Mouse (Mus musculus): ENCODE data around the gene Apoa2. TPM values are rescaled to one million over a fixed set of nuclear protein-coding genes. Genes with fewer than 3 reads are reported as not detected.

The Apoa2 gene
- polyA plus RNA-seq, 1 experiment from 2014 or later, result 4.4 TPM

DNA sequence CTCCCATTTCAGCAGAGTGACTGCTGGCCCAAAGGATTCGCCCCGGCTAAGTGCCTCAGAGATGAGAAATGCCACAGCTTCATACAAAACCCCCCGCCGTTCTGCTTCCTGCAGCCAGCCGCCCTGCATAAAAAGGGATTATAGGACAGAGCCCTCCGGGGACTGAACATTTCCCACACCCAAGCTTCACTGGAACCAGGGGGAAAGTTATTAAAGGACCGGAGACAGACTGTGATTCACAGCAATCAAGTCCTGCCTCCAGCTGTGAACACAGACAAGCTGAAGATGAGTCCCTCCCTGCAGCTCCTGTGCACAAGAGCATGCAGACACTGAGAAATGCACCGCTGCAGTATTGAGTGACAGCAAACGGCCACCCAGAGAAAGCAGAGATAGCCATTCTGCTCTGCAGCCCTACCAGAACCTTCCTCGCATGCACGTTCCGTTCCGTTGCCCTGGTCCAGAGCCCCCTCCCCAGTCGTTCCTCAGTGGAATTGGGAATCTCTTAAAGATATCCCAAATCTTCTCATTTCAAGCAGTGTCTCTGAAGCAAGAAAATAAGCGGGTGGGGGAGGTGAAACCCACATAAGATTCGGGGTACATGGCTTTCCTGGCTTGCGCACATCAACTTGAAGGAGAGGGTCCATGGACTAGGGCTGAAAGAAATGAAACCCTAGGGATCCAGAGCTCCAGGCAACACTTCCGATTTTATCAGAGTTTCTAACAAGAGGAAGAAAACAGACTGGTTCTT, 31.6 kb upstream of the Apoa2 start:
- peak overlapping the region; percentile 63 for H3K4me3 ChIP-seq
- 0 out of 2 replicates have a peak, but pooled peaks have one; percentile 10 for ATAC-seq (ENCODE audit: low FRiP score)
- no peaks in the 10 kb centered on the region for H3K9me3 ChIP-seq
- peak overlapping the region; percentile 54 for H3K4me2 ChIP-seq
- WGBS, result 3% methylated on average over 18 of the region's 18 CpGs
- H3K4me1 ChIP-seq (replicated peaks), result peaks cover 55% of the 10 kb centered on the region
- H3K27ac ChIP-seq, result peak overlapping the region; percentile 72
- peak overlapping the region; percentile 31 for H3K9ac ChIP-seq
- H3K27me3 ChIP-seq, result peaks cover 65% of the 10 kb centered on the region
- no peaks in the 10 kb centered on the region for H3K36me3 ChIP-seq

DNA sequence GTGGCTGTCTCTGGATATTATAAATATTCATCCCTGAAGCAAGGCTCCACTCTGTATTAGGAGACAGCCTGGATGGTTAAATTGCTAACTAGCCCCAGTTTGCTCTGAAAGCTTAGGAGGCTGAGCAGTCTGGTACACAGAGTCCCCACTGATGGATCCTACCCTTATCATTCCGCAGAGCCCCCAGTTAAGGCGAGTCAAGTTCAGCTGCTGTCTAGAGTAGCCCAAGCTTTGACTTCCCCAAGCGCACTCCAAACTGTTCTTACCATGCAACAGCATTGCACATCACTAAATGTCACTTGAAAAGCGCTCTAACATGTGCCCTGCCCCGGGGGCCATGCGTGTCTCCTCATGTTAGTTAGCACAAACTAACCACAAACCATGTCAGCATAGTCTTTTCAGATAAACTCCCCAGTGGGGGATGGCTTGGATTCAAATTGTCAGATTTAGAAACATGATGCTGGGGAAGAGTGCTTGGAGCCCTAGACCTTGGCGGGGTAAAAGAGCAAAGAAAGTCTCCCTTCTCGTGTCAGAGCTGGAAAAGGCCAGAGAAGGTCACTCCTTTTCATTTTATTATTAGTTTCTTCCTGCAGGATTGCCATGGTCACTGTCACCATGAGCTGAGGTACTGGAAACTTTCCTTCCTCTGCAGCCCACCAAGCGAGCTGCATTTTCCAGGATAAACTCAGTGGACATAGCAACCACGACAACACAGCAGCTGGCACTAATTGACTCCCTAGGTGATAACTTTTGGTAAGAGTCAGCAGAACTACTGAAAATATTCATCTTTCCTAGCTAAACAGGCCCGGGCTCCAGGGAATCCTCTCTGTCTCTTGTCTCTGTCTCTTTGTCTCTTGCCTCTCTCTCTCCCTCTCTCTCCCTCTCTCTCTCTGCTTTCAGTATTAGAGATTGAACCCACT, 30.7 kb upstream of the Apoa2 start:
- H3K27ac ChIP-seq, result peak overlapping the region; percentile 72
- 24% methylated on average over 11 of the region's 11 CpGs for whole genome bisulfite sequencing

GRCm38 (mm10) chr1:171195046-171195822, 29.6 kb upstream of the Apoa2 start:
- H3K36me3 ChIP-seq, result no peaks in the 10 kb centered on the region
- peak overlapping the region; percentile 77 for H3K9ac ChIP-seq
- ATAC-seq (ENCODE audit: low FRiP score), result peak; percentile 5; the same call in 1 of the 2 replicates
- WGBS, result 4% methylated on average over 20 of the region's 20 CpGs
- peaks cover 77% of the 10 kb centered on the region for H3K27me3 ChIP-seq
- no peaks in the 10 kb centered on the region for H3K9me3 ChIP-seq
- H3K4me1 ChIP-seq (replicated peaks), result peaks cover 39% of the 10 kb centered on the region
- H3K4me2 ChIP-seq, result peak overlapping the region; percentile 98
- peak overlapping the region; percentile 63 for H3K4me3 ChIP-seq
- H3K27ac ChIP-seq, result no peak overlapping the region

More for the DNA sequence above, 30.7 kb upstream of the Apoa2 start:
- H3K27me3 ChIP-seq, result peaks cover 72% of the 10 kb centered on the region
- H3K4me2 ChIP-seq, result peak overlapping the region; percentile 54
- peaks cover 47% of the 10 kb centered on the region for H3K4me1 ChIP-seq (replicated peaks)
- H3K9me3 ChIP-seq, result no peaks in the 10 kb centered on the region
- ATAC-seq (ENCODE audit: low FRiP score), result 0 out of 2 replicates have a peak, but pooled peaks have one; percentile 7
- peak overlapping the region; percentile 63 for H3K4me3 ChIP-seq
- no peaks in the 10 kb centered on the region for H3K36me3 ChIP-seq
- no peak overlapping the region for H3K9ac ChIP-seq

- peak within 1 kb of the TSS; percentile 77 for H3K9ac ChIP-seq
- H3K9me3 ChIP-seq, result no peaks in the 10 kb centered on the region
- H3K4me1 ChIP-seq (replicated peaks), result peaks cover 39% of the 10 kb centered on the region
- no peaks in the 10 kb centered on the region for H3K36me3 ChIP-seq
- H3K4me3 ChIP-seq, result peak within 1 kb of the TSS; percentile 63
- peaks cover 74% of the 10 kb centered on the region for H3K27me3 ChIP-seq
- peak within 1 kb of the TSS; percentile 98 for H3K4me2 ChIP-seq
- H3K27ac ChIP-seq, result no peak within 1 kb of the TSS
- ATAC-seq (ENCODE audit: low FRiP score), result peak; percentile 72
- WGBS, result under 1% methylated on average over 33 of the region's 33 CpGs
Observed at GRCm38 (mm10) chr1:171195887-171196397, 28.9 kb upstream of the Apoa2 start, which contains the start of gene Pcp4l1. Pcp4l1 (minus strand) TSS chr1:171196268.

DNA sequence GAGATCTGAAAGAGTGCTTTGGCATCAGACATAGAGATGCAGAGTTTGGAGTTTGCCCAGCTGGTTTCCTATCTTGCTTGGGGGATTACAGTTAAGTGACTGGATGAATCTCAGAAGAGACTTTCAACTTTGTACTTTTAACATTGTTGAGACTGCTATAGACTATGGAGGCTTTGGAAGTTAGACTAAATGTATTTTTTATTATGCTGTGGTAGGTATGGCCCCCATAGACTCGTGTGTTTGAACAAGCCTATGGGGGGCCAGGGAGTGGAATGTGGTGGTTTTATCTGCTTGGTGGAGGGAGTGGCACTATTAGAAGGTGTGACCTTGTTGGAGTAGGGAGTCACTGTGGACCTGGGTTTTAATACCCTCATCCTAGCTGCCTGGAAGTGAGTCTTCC, 25.3 kb upstream of the Apoa2 start:
- no peak overlapping the region for H3K9ac ChIP-seq
- 56% methylated on average over 1 of the region's 1 CpGs for WGBS
- no peak overlapping the region for H3K4me2 ChIP-seq
- H3K9me3 ChIP-seq, result no peaks in the 10 kb centered on the region
- no peak for ATAC-seq (ENCODE audit: low FRiP score)
- H3K4me3 ChIP-seq, result no peak overlapping the region
- peaks cover 46% of the 10 kb centered on the region for H3K27me3 ChIP-seq
- H3K36me3 ChIP-seq, result no peaks in the 10 kb centered on the region
- H3K4me1 ChIP-seq (replicated peaks), result peaks cover 17% of the 10 kb centered on the region
- no peak overlapping the region for H3K27ac ChIP-seq

DNA sequence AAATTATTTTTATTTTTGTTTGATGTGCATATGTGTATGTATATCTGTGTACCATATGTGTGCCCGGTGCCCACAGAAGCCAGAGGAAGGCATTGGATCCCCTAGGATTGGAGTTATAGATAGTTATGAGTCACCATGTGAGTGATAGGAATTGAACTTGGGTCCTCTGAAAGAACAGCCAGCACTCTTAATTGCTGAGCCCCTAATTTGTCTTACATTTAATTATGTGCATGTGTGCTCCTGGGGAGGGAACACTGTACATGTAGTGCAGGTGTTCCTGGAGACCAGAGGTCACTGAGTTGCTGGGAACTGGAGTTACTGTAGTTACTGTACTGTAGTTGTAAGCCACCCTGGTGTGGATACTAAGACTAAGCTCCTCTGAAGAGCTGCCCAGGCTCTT, 24.1 kb upstream of the Apoa2 start:
- ATAC-seq (ENCODE audit: low FRiP score), result no peak
- Histone ChIP-seq H3K27ac (no peak overlapping the region), H3K4me1 (replicated peaks) (peaks cover 5% of the 10 kb centered on the region), H3K9me3 (no peaks in the 10 kb centered on the region), H3K4me3 (no peak overlapping the region), H3K36me3 (no peaks in the 10 kb centered on the region), H3K27me3 (peaks cover 34% of the 10 kb centered on the region), H3K4me2 (no peak overlapping the region), H3K9ac (no peak overlapping the region)
- 88% methylated on average over 1 of the region's 1 CpGs for WGBS

GRCm38 (mm10) chr1:171203471-171204248, 21.2 kb upstream of the Apoa2 start:
- H3K9ac ChIP-seq, result no peak overlapping the region

DNA sequence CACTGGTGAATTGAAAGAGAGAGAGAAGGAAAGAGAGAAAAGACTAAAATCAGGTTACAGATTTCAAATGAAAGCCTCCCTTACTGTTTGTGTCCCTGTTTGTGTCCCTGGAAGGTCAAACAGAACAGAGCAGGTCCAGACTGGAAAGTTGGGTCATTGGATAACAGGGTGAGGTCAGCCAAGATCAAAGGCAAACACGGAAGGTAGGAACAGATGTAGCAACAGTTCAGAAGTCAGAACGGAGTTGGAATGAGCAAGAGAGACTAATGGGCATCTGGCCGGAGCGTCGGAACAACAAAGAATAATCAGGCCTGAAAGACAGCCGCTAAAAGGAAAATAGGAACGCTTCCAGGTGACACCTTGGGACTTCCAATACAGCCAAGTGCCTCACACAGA, 20.6 kb upstream of the Apoa2 start:
- Histone ChIP-seq H3K4me3 (no peak overlapping the region), H3K9me3 (no peaks in the 10 kb centered on the region), H3K36me3 (no peaks in the 10 kb centered on the region), H3K27me3 (0 out of 2 replicates have a peak, but pooled peaks cover 5% of the 10 kb centered on the region), H3K4me1 (replicated peaks) (peaks cover 10% of the 10 kb centered on the region; the same call in 1 of the 2 replicates), H3K9ac (no peak overlapping the region), H3K27ac (no peak overlapping the region), H3K4me2 (no peak overlapping the region)
- 68% methylated on average over 7 of the region's 7 CpGs for WGBS
- ATAC-seq (ENCODE audit: low FRiP score), result no peak

More at GRCm38 (mm10) chr1:171203471-171204248, 21.2 kb upstream of the Apoa2 start:
- Histone ChIP-seq H3K4me1 (replicated peaks) (peaks cover 10% of the 10 kb centered on the region; the same call in 1 of the 2 replicates), H3K36me3 (no peaks in the 10 kb centered on the region), H3K9me3 (no peaks in the 10 kb centered on the region), H3K27ac (no peak overlapping the region), H3K27me3 (peaks cover 8% of the 10 kb centered on the region; the same call in 1 of the 2 replicates), H3K4me3 (no peak overlapping the region), H3K4me2 (no peak overlapping the region)
- WGBS, result 62% methylated on average over 10 of the region's 11 CpGs
- ATAC-seq (ENCODE audit: low FRiP score), result no peak

DNA sequence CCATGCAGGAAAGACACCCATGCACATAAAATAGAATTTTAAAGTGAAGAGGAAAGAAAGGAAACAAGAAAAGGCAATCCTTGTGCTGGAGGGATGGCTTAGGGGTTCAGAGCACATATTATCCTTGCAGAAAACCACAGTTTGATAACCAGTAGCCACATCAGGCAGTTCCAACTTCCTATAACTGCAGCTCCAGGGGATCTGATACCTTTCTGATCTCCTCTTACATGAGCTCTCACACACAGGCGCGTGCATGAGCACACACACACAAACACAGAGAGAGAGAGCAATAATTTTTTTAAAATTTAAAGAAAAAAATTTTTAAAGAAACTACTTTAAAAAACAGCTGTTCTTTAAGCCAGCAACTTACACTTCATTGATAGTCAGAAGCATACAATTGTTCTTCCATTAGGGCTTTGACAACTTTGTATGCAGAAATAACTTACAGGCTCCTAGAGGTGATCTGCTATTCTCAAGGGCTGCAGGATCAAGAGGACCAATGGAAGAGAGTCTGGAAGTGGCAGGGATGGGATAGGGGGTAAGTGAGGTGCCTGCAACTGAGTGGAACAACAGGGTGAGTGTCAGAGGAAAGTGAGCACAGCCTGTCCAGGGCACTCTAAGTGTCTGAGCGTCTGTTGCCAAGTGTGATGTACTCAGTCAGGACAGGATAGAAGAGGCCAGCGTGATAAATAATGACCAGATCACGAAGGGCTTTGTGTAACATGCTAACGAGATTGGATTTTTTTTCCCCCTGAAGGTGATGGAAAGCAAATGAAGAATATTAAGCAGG, 19.0 kb upstream of the Apoa2 start:
- no peaks in the 10 kb centered on the region for H3K9me3 ChIP-seq
- H3K4me3 ChIP-seq, result no peak overlapping the region
- no peak overlapping the region for H3K4me2 ChIP-seq
- H3K27ac ChIP-seq, result no peak overlapping the region
- H3K36me3 ChIP-seq, result no peaks in the 10 kb centered on the region
- ATAC-seq (ENCODE audit: low FRiP score), result no peak
- peaks cover 10% of the 10 kb centered on the region; the same call in 1 of the 2 replicates for H3K4me1 ChIP-seq (replicated peaks)
- 56% methylated on average over 6 of the region's 6 CpGs for WGBS
- no peaks in the 10 kb centered on the region for H3K27me3 ChIP-seq
- H3K9ac ChIP-seq, result no peak overlapping the region

DNA sequence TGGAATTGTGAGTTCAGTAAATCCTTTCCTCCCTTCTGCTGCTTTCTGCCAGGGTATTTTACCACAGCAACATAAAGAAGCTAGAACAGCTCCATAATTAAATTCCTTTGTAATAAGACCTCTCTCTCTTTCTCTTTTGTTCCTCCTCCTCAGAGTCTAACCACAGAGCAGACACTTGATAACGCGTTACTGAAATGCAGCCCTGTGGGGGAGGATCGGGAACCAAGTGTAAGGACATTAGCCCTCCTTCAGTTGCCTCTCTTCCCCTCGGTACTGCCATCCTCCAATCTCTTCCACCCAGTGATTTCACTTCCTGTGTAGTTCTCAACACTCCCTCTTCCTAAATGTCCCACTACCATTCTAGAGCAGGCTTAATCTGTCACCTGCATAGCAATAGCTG, 15.4 kb upstream of the Apoa2 start:
- Histone ChIP-seq H3K27ac (no peak overlapping the region), H3K4me3 (no peak overlapping the region), H3K4me2 (no peak overlapping the region), H3K9ac (no peak overlapping the region), H3K4me1 (replicated peaks) (peaks cover 10% of the 10 kb centered on the region; the same call in 1 of the 2 replicates), H3K9me3 (no peaks in the 10 kb centered on the region), H3K27me3 (no peaks in the 10 kb centered on the region), H3K36me3 (no peaks in the 10 kb centered on the region)
- WGBS, result 28% methylated on average over 4 of the region's 4 CpGs
- ATAC-seq (ENCODE audit: low FRiP score), result no peak
